Mouse (Mus musculus): ENCODE measurements at regions not wholly inside any gene's neighbourhood (a gene's known extent, or its start where the extent isn't known, plus 50 kb on each side); places are given as distances from the start of the nearest gene placed in this dataset.
A peak's percentile ranks its signal among the peaks of the same experiment; 100 is the strongest.

- no peak for DNase-seq (ENCODE audit: extremely low read depth, low read depth)
These were observed 186.6 kb downstream of the Zfp326 start for GRCm38 (mm10) chr5:106062926-106063325.

GRCm38 (mm10) chr5:106056631-106057030 is 180.3 kb downstream of the Zfp326 start:
- no peak for DNase-seq (ENCODE audit: extremely low read depth, low read depth)

- DNase-seq (ENCODE audit: extremely low read depth, low read depth) = no peak
These were observed 178.9 kb downstream of the Zfp326 start for GRCm38 (mm10) chr5:106055221-106055620.

- DNase-seq (ENCODE audit: extremely low read depth, low read depth) = no peak
These were observed 174.7 kb downstream of the Zfp326 start for GRCm38 (mm10) chr5:106051026-106051425.

GRCm38 (mm10) chr5:106044878-106045585 is 168.7 kb downstream of the Zfp326 start:
- no peak for DNase-seq (ENCODE audit: extremely low read depth, low read depth)

- DNase-seq (ENCODE audit: extremely low read depth, low read depth) = no peak
These were observed 162.0 kb downstream of the Zfp326 start for GRCm38 (mm10) chr5:106038321-106038720.

GRCm38 (mm10) chr5:106036176-106036575 is 159.8 kb downstream of the Zfp326 start:
- DNase-seq (ENCODE audit: extremely low read depth, low read depth) = no peak

GRCm38 (mm10) chr5:106032956-106033355 is 156.6 kb downstream of the Zfp326 start:
- DNase-seq (ENCODE audit: extremely low read depth, low read depth) = no peak

GRCm38 (mm10) chr5:106026861-106027260 is 150.5 kb downstream of the Zfp326 start:
- no peak for DNase-seq (ENCODE audit: extremely low read depth, low read depth)

- no peak for DNase-seq (ENCODE audit: extremely low read depth, low read depth)
These were observed 128.0 kb downstream of the Zfp326 start for GRCm38 (mm10) chr5:106004292-106004917.

GRCm38 (mm10) chr5:106003321-106004291 is 127.2 kb downstream of the Zfp326 start:
- no peak for DNase-seq (ENCODE audit: extremely low read depth, low read depth)

- DNase-seq (ENCODE audit: extremely low read depth, low read depth) = no peak
These were observed 126.0 kb downstream of the Zfp326 start for GRCm38 (mm10) chr5:106002330-106002729.

- DNase-seq (ENCODE audit: extremely low read depth, low read depth) = no peak
These were observed 117.9 kb downstream of the Zfp326 start for GRCm38 (mm10) chr5:105994218-105994617.

GRCm38 (mm10) chr5:105993066-105993760 is 116.8 kb downstream of the Zfp326 start:
- no peak for DNase-seq (ENCODE audit: extremely low read depth, low read depth)

- no peak for DNase-seq (ENCODE audit: extremely low read depth, low read depth)
These were observed 114.4 kb downstream of the Zfp326 start for GRCm38 (mm10) chr5:105990777-105991176.

GRCm38 (mm10) chr5:105986401-105986800 is 110.0 kb downstream of the Zfp326 start:
- peak; percentile 9 for DNase-seq (ENCODE audit: extremely low read depth, low read depth)

GRCm38 (mm10) chr5:105983131-105983530 is 106.8 kb downstream of the Zfp326 start:
- no peak for DNase-seq (ENCODE audit: extremely low read depth, low read depth)

GRCm38 (mm10) chr5:105976746-105977145 is 100.4 kb downstream of the Zfp326 start:
- DNase-seq (ENCODE audit: extremely low read depth, low read depth) = no peak

GRCm38 (mm10) chr5:105976076-105976475 is 99.7 kb downstream of the Zfp326 start:
- no peak for DNase-seq (ENCODE audit: extremely low read depth, low read depth)

- no peak for DNase-seq (ENCODE audit: extremely low read depth, low read depth)
These were observed 99.1 kb downstream of the Zfp326 start for GRCm38 (mm10) chr5:105975275-105976011.

Measured in MEL-GATA-1-ER (cell line).